Mouse (Mus musculus): ENCODE measurements around the gene Tnk1. TPM values are rescaled to one million over a fixed set of nuclear protein-coding genes. Genes with fewer than 3 reads are reported as not detected.
A peak's percentile ranks its signal among the peaks of the same experiment; 100 is the strongest.

The Tnk1 gene
- total and polyA plus RNA-seq, 3 experiments: 0.25 to 0.35 TPM; not detected in 1

DNA sequence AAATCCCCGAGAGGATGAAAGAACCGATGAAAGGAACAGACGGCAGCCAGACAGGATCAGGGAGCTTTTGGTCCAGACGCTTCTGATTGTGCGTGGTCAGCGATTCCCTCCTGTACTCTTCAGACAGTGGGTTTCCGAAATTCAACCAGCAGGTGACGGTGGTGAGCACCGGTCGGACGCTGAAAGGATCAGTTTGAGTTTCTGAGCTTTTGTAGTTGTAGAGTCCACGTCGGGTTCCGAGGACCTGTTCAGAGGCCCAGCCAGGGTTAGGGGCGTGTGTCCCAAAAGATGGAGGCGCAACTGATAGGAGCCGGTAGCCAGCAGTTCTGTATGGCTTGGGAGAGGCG is 21.9 kb upstream of the Tnk1 start:
- TF ChIP-seq NELFE (IDR thresholded peaks at IDR 0.05; ENCODE audit: low read depth, low read length) (no peak), UBTF (IDR thresholded peaks at IDR 0.05; ENCODE audit: borderline replicate concordance, insufficient read depth, low read depth, low read length) (no peak), EP300 (IDR thresholded peaks at IDR 0.05; ENCODE audit: low read depth in 1 of 2, low read length in 2 of 2) (no peak), RAD21 (IDR thresholded peaks at IDR 0.05; ENCODE audit: low read depth, low read length) (no peak), USF1 (IDR thresholded peaks at IDR 0.05; ENCODE audit: low read depth, low read length) (no peak), E2F4 (IDR thresholded peaks at IDR 0.05; ENCODE audit: borderline replicate concordance, low read depth, low read length) (no peak)
- Histone ChIP-seq H3K79me2 (ENCODE audit: control insufficient read depth, insufficient read depth, low read length, poor library complexity) (no peaks in the 10 kb centered on the region), H3K9ac (ENCODE audit: control insufficient read depth, low read depth, low read length, poor library complexity, severe bottlenecking) (no peak overlapping the region), H3K4me1 (ENCODE audit: control insufficient read depth in 1 of 2, insufficient read depth in 2 of 2, low read length in 2 of 2) (peaks cover 14 to 66% of the 10 kb centered on the region in 2 experiments), H3K27me3 (ENCODE audit: control insufficient read depth in 1 of 2, insufficient read depth in 2 of 2, low read length in 2 of 2) (no peaks in the 10 kb centered on the region), H3K36me3 (ENCODE audit: control insufficient read depth in 1 of 2, insufficient read depth in 2 of 2, low read length in 2 of 2) (peaks cover 0 to 39% of the 10 kb centered on the region in 2 experiments; a peak in 2 of 4 replicates), H3K27ac (ENCODE audit: control insufficient read depth, low read depth, low read length) (no peak overlapping the region), H3K4me3 (ENCODE audit: control insufficient read depth in 1 of 2, insufficient read depth in 1 of 2, low read depth in 2 of 2, low read length in 2 of 2) (peak overlapping the region in 1 of 2 experiments; percentile 30; a peak in 2 of 4 replicates), H3K9me3 (replicated peaks; ENCODE audit: insufficient read depth, low read length) (no peaks in the 10 kb centered on the region)
- no peak for DNase-seq (ENCODE audit: low read depth, low spot score)

DNA sequence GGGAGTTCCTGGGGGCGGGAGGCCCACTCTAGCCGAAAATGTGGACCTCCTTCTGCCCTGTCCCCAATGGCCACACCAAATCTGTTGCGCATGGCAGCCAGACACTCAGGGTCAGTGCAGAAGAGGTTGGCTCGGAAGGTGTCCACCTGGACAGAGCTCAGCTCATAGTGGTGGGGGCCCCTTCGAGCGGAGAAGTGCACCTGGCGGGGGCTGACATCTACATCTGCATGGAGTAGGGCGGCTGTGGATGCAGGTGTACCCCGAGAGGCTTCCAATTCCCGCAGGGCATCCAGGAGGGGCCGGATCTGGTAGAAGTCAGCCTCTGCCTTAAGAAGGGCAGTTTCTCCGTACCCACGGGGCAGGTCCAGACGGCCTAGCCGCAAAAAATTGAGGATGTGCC is 21.2 kb upstream of the Tnk1 start:
- H3K4me1 ChIP-seq (ENCODE audit: control insufficient read depth in 1 of 2, insufficient read depth in 2 of 2, low read length in 2 of 2): peaks cover 14 to 66% of the 10 kb centered on the region in 2 experiments
- no peaks in the 10 kb centered on the region for H3K27me3 ChIP-seq (ENCODE audit: control insufficient read depth in 1 of 2, insufficient read depth in 2 of 2, low read length in 2 of 2)
- TF ChIP-seq KAT2A (conservative IDR thresholded peaks at IDR 0.05; ENCODE audit: low read depth, low read length) (no peak), POLR2A (IDR thresholded peaks at IDR 0.05; ENCODE audit: control insufficient read depth in 1 of 2, insufficient read depth in 1 of 2, low read depth in 1 of 2, low read length in 2 of 2, poor library complexity in 1 of 2) (0 out of 4 replicates have a peak, but pooled peaks of 1 of the 2 experiments have one; percentile 29)
- H3K9me3 ChIP-seq (replicated peaks; ENCODE audit: insufficient read depth, low read length): no peaks in the 10 kb centered on the region
- H3K27ac ChIP-seq (ENCODE audit: control insufficient read depth, low read depth, low read length): peak overlapping the region; percentile 64
- no peaks in the 10 kb centered on the region for H3K79me2 ChIP-seq (ENCODE audit: control insufficient read depth, insufficient read depth, low read length, poor library complexity)
- H3K36me3 ChIP-seq (ENCODE audit: control insufficient read depth in 1 of 2, insufficient read depth in 2 of 2, low read length in 2 of 2): peaks cover 0 to 39% of the 10 kb centered on the region in 2 experiments; a peak in 2 of 4 replicates
- no peak for DNase-seq (ENCODE audit: low read depth, low spot score)
- no peak overlapping the region for H3K4me3 ChIP-seq (ENCODE audit: control insufficient read depth in 1 of 2, insufficient read depth in 1 of 2, low read depth in 2 of 2, low read length in 2 of 2)
- H3K9ac ChIP-seq (ENCODE audit: control insufficient read depth, low read depth, low read length, poor library complexity, severe bottlenecking): no peak overlapping the region

DNA sequence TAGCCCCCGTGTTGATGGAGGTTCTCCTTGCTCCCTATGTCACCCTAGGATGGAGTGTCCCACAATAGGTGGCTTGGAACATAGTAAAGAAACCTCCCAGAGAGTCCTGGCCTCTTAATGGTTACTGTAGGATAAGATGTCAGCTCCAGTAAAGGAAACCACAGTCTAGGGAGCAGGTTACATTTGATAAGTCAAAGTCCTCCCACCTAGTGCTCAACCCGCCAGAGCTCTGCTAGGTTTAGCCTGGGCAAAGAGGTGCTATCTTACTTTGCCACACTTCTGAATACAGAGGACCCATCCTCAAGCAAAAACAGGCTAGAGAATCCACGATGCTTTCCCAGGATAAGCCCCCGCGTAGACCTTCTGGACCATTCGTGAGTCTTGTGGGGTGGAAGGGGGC is 20.4 kb upstream of the Tnk1 start:
- Histone ChIP-seq H3K9me3 (replicated peaks; ENCODE audit: insufficient read depth, low read length) (no peaks in the 10 kb centered on the region), H3K36me3 (ENCODE audit: control insufficient read depth in 1 of 2, insufficient read depth in 2 of 2, low read length in 2 of 2) (peaks cover 0 to 36% of the 10 kb centered on the region in 2 experiments; a peak in 2 of 4 replicates), H3K27ac (ENCODE audit: control insufficient read depth, low read depth, low read length) (peak overlapping the region; percentile 64), H3K4me3 (ENCODE audit: control insufficient read depth in 1 of 2, insufficient read depth in 1 of 2, low read depth in 2 of 2, low read length in 2 of 2) (no peak overlapping the region), H3K27me3 (ENCODE audit: control insufficient read depth in 1 of 2, insufficient read depth in 2 of 2, low read length in 2 of 2) (no peaks in the 10 kb centered on the region), H3K9ac (ENCODE audit: control insufficient read depth, low read depth, low read length, poor library complexity, severe bottlenecking) (0 out of 2 replicates have a peak overlapping the region, but pooled peaks have one; percentile 11), H3K79me2 (ENCODE audit: control insufficient read depth, insufficient read depth, low read length, poor library complexity) (no peaks in the 10 kb centered on the region), H3K4me1 (ENCODE audit: control insufficient read depth in 1 of 2, insufficient read depth in 2 of 2, low read length in 2 of 2) (peaks cover 11 to 62% of the 10 kb centered on the region in 2 experiments)
- DNase-seq (ENCODE audit: low read depth, low spot score): peak; percentile 83
- TF ChIP-seq MYC (IDR thresholded peaks at IDR 0.05; ENCODE audit: low read depth, low read length) (no peak), RCOR1 (IDR thresholded peaks at IDR 0.05; ENCODE audit: low read depth, low read length) (peak; percentile 72), TAL1 (IDR thresholded peaks at IDR 0.05; ENCODE audit: low read length) (peak; percentile 78), GATA1 (IDR thresholded peaks at IDR 0.05; ENCODE audit: low read depth, low read length) (peak; percentile 86), BHLHE40 (IDR thresholded peaks at IDR 0.05; ENCODE audit: borderline replicate concordance, low read depth, low read length) (no peak), MYB (IDR thresholded peaks at IDR 0.05; ENCODE audit: low read depth, low read length) (no peak), CTCF (IDR thresholded peaks at IDR 0.05 in 2 of 3, conservative IDR thresholded peaks at IDR 0.05 in 1 of 3; ENCODE audit: control insufficient read depth in 1 of 3, insufficient read depth in 1 of 3, low read depth in 2 of 3, low read length in 3 of 3, poor library complexity in 1 of 3, severe bottlenecking in 1 of 3) (no peak), ZNF384 (IDR thresholded peaks at IDR 0.05; ENCODE audit: low read depth, low read length) (no peak), POLR2AphosphoS2 (IDR thresholded peaks at IDR 0.05; ENCODE audit: low read length) (no peak), SIN3A (IDR thresholded peaks at IDR 0.05; ENCODE audit: low read length) (peak; percentile 43; the same call in 1 of the 2 replicates), MAZ (IDR thresholded peaks at IDR 0.05; ENCODE audit: low read depth, low read length) (no peak; the same call in 1 of the 2 replicates), USF1 (IDR thresholded peaks at IDR 0.05; ENCODE audit: low read depth, low read length) (no peak), CHD2 (IDR thresholded peaks at IDR 0.05; ENCODE audit: low read length) (no peak), RAD21 (IDR thresholded peaks at IDR 0.05; ENCODE audit: low read depth, low read length) (no peak), NELFE (IDR thresholded peaks at IDR 0.05; ENCODE audit: low read depth, low read length) (no peak), E2F4 (IDR thresholded peaks at IDR 0.05; ENCODE audit: borderline replicate concordance, low read depth, low read length) (no peak), POLR2A (IDR thresholded peaks at IDR 0.05; ENCODE audit: control insufficient read depth in 1 of 2, insufficient read depth in 1 of 2, low read depth in 1 of 2, low read length in 2 of 2, poor library complexity in 1 of 2) (no peak), TCF12 (IDR thresholded peaks at IDR 0.05; ENCODE audit: low read depth, low read length) (peak; percentile 73), JUND (IDR thresholded peaks at IDR 0.05; ENCODE audit: low read depth, low read length) (no peak), MXI1 (IDR thresholded peaks at IDR 0.05; ENCODE audit: low read depth, low read length) (0 out of 2 replicates have a peak, but pooled peaks have one; percentile 7), SMC3 (IDR thresholded peaks at IDR 0.05; ENCODE audit: low read depth, low read length) (peak; percentile 19; the same call in 1 of the 2 replicates), HCFC1 (IDR thresholded peaks at IDR 0.05; ENCODE audit: low read depth, low read length) (no peak), ETS1 (IDR thresholded peaks at IDR 0.05; ENCODE audit: low read depth, low read length) (peak; percentile 22; the same call in 1 of the 2 replicates)

Data from MEL (cell line).